In the genomic region with DNA sequence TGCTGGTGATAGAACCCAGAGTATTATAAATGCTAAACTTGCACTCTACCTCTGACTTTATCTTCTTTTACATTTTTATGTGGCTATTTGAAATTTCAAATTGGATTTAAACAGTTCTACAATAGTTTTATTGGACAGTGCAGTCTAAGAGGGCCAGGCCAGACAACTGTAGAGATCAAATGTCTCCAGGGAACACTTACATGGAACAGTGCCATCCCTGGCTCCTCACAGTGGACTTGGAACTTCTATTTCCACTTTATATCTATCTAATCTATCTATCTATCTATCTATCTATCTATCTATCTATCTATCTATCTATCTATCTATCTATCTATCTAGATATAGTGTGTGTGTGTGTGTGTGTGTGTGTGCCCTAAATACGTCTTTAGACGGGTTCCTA, we compare ENCODE assay signal across 20 mouse cellular contexts. TPM values are rescaled to one million over a fixed set of nuclear protein-coding genes. Genes with fewer than 3 reads are reported as not detected.
DNase-seq lines count a peak whose midpoint lies in the region; ATAC-seq and TF ChIP-seq lines count a peak whose summit lies in the region.
"Had no signal": no experiment of that assay in that cellular context is flagged by ENCODE, and none has a peak within 500 bp of the region (broad histone marks: within the 10 kb centered on the region; RNA-seq: fewer than 3 reads in every experiment).

No protein-coding gene starts in this region.

- peak; percentile 54 for DNase-seq in kidney, adult 2 months
- no peak for DNase-seq in kidney, adult 18-20 months
- no peak for DNase-seq in ovary, postnatal 36 days (ENCODE audit: low spot score)
- DNase-seq: adrenal gland, postnatal 10 days; cerebellum, adult 11-12 months; cerebellum, adult 9-10 months; cerebellum, postnatal 25 days; forebrain, postnatal 0 days; heart, adult 2 months; heart, postnatal 14 days; kidney, adult 9 months had no signal

- no peak for ATAC-seq in embryonic facial prominence, embryonic 13.5 days (ENCODE audit: insufficient number of reproducible peaks, insufficient read depth, low FRiP score, low TSS enrichment, low read depth)
- ATAC-seq in limb, embryonic 13.5 days (ENCODE audit: low FRiP score, low read depth), result no peak
- no peak for ATAC-seq in activated CD4-positive, CD25-positive, alpha-beta regulatory T cell, adult 4 months
- ATAC-seq: forebrain, embryonic 13.5 days; forebrain, postnatal 0 days; intestine, embryonic 15.5 days had no signal

- peak overlapping the region; percentile 30; the same call in 1 of the 2 replicates for H3K4me2 ChIP-seq in embryonic facial prominence, embryonic 13.5 days
- no peak overlapping the region for H3K4me2 ChIP-seq in limb, embryonic 13.5 days (replicated peaks)
- H3K4me2 ChIP-seq: forebrain, embryonic 13.5 days; heart, embryonic 11.5 days; heart, embryonic 15.5 days; hindbrain, embryonic 14.5 days; intestine, embryonic 15.5 days had no signal

- no peak overlapping the region for H3K4me3 ChIP-seq in kidney, adult 2 months (ENCODE audit: insufficient read depth, low read depth, low read length)
- no peak overlapping the region for H3K4me3 ChIP-seq in embryonic facial prominence, embryonic 13.5 days
- H3K4me3 ChIP-seq in embryonic fibroblast, embryonic 13.5 days (ENCODE audit: insufficient read depth, low read length), result no peak overlapping the region
- no peak overlapping the region for H3K4me3 ChIP-seq in limb, embryonic 13.5 days
- H3K4me3 ChIP-seq: forebrain, embryonic 13.5 days; heart, adult 2 months; heart, embryonic 15.5 days; intestine, embryonic 15.5 days had no signal

- 87% methylated on average over 2 of the region's 2 CpGs for WGBS in kidney, adult 2 months
- 93% methylated on average over 2 of the region's 2 CpGs for WGBS in embryonic facial prominence, embryonic 13.5 days
- WGBS in limb, embryonic 13.5 days, result 71% methylated on average over 2 of the region's 2 CpGs

- H3K27ac ChIP-seq in kidney, adult 2 months (ENCODE audit: insufficient read depth, low read depth, low read length), result no peak overlapping the region
- H3K27ac ChIP-seq in embryonic facial prominence, embryonic 13.5 days, result peak overlapping the region; percentile 69
- peak overlapping the region; percentile 99 for H3K27ac ChIP-seq in embryonic fibroblast, embryonic 13.5 days (ENCODE audit: insufficient read depth, low read length)
- H3K27ac ChIP-seq in limb, embryonic 13.5 days, result peak overlapping the region; percentile 73; the same call in 1 of the 2 replicates
- H3K27ac ChIP-seq: forebrain, embryonic 13.5 days; hindbrain, embryonic 14.5 days; intestine, embryonic 15.5 days had no signal

- H3K27me3 ChIP-seq in kidney, adult 2 months (replicated peaks; ENCODE audit: control insufficient read depth, insufficient read depth, low read length), result no peaks in the 10 kb centered on the region
- H3K27me3 ChIP-seq in embryonic facial prominence, embryonic 13.5 days, result no peaks in the 10 kb centered on the region
- H3K27me3 ChIP-seq in limb, embryonic 13.5 days, result no peaks in the 10 kb centered on the region
- H3K27me3 ChIP-seq: forebrain, embryonic 13.5 days; heart, embryonic 15.5 days; intestine, embryonic 15.5 days had no signal

- peaks cover 44% of the 10 kb centered on the region for H3K4me1 ChIP-seq in kidney, adult 2 months (ENCODE audit: control insufficient read depth, insufficient read depth, low read length)
- H3K4me1 ChIP-seq in embryonic facial prominence, embryonic 13.5 days, result peaks cover 30% of the 10 kb centered on the region
- H3K4me1 ChIP-seq in embryonic fibroblast, embryonic 13.5 days (ENCODE audit: control insufficient read depth, insufficient read depth, low read length), result peaks cover 28% of the 10 kb centered on the region
- peaks cover 45% of the 10 kb centered on the region for H3K4me1 ChIP-seq in limb, embryonic 13.5 days
- H3K4me1 ChIP-seq: intestine, embryonic 15.5 days had no signal

- no peaks in the 10 kb centered on the region for H3K9me3 ChIP-seq in embryonic facial prominence, embryonic 13.5 days
- H3K9me3 ChIP-seq in limb, embryonic 13.5 days, result no peaks in the 10 kb centered on the region
- H3K9me3 ChIP-seq: forebrain, embryonic 13.5 days; heart, embryonic 15.5 days; intestine, embryonic 15.5 days had no signal

- H3K9ac ChIP-seq in embryonic facial prominence, embryonic 13.5 days, result no peak overlapping the region
- no peak overlapping the region for H3K9ac ChIP-seq in limb, embryonic 13.5 days
- H3K9ac ChIP-seq: forebrain, embryonic 13.5 days; forebrain, postnatal 0 days; heart, embryonic 15.5 days; hindbrain, embryonic 14.5 days; intestine, embryonic 15.5 days had no signal

- no peak for TF ChIP-seq CTCF in kidney, adult 2 months (conservative IDR thresholded peaks at IDR 0.05; ENCODE audit: insufficient read depth, insufficient read length, low read depth, low read length)
- TF ChIP-seq CTCF in embryonic fibroblast, embryonic 13.5 days (IDR thresholded peaks at IDR 0.05; ENCODE audit: borderline replicate concordance, insufficient read depth, low read length), result no peak

- TF ChIP-seq POLR2A in kidney, adult 2 months (IDR thresholded peaks at IDR 0.05; ENCODE audit: low read depth, low read length), result no peak
- TF ChIP-seq POLR2A in embryonic fibroblast, embryonic 13.5 days (IDR thresholded peaks at IDR 0.05; ENCODE audit: low read depth, low read length), result no peak

- no peaks in the 10 kb centered on the region for H3K36me3 ChIP-seq in kidney, adult 2 months (ENCODE audit: control insufficient read depth, insufficient read depth, low read length)
- H3K36me3 ChIP-seq in embryonic facial prominence, embryonic 13.5 days, result no peaks in the 10 kb centered on the region
- H3K36me3 ChIP-seq in limb, embryonic 13.5 days, result no peaks in the 10 kb centered on the region; the same call in 1 of the 2 replicates
- H3K36me3 ChIP-seq: heart, embryonic 15.5 days; intestine, embryonic 15.5 days had no signal

RNA-seq across cellular contexts. Expression of a gene that starts 16.4 kb away (rescaled TPM):
- polyA plus RNA-seq in kidney, adult 2 months (2012; rRNA removed), result 587 and 592 TPM in 2 replicates
- 197 and 260 TPM in 2 replicates for polyA plus RNA-seq in embryonic facial prominence, embryonic 13.5 days (2015; fragmentation: Nextera tagmentation; extraction: Ambion mirVana)
- 740 and 800 TPM in 2 replicates for polyA plus RNA-seq in embryonic fibroblast, embryonic 13.5 days (2011; ENCODE audit: insufficient read length, low read depth, missing spikeins)
- 180 and 183 TPM in 2 replicates for polyA plus RNA-seq in limb, embryonic 13.5 days (2015; fragmentation: Nextera tagmentation; extraction: Ambion mirVana)
- under 1 TPM; 0.07 to 0.22 TPM for polyA plus RNA-seq in activated CD4-positive, CD25-positive, alpha-beta regulatory T cell, adult 4 months (2017; shearing (Covaris generic))

Comparison
In these comparisons a context has a peak if more than half of its experiments do, and no peak if none do; other contexts are left out.
1. RNA of a gene that starts 16.4 kb away (polyA plus RNA-seq): 740 to 800 TPM in embryonic fibroblast, embryonic 13.5 days, 587 to 592 TPM in kidney, adult 2 months, 197 to 260 TPM in embryonic facial prominence, embryonic 13.5 days and 180 to 183 TPM in limb, embryonic 13.5 days; 0.07 to 0.22 TPM in activated CD4-positive, CD25-positive, alpha-beta regulatory T cell, adult 4 months; every median in the first group is over 100 times any median in the second.